Mouse (Mus musculus): ENCODE measurements around the gene Dennd5b. TPM values are rescaled to one million over a fixed set of nuclear protein-coding genes. Genes with fewer than 3 reads are reported as not detected.
A peak's percentile ranks its signal among the peaks of the same experiment; 100 is the strongest.

Dennd5b gene
- polyA plus RNA-seq, 1 experiment = 23.1 TPM

DNA sequence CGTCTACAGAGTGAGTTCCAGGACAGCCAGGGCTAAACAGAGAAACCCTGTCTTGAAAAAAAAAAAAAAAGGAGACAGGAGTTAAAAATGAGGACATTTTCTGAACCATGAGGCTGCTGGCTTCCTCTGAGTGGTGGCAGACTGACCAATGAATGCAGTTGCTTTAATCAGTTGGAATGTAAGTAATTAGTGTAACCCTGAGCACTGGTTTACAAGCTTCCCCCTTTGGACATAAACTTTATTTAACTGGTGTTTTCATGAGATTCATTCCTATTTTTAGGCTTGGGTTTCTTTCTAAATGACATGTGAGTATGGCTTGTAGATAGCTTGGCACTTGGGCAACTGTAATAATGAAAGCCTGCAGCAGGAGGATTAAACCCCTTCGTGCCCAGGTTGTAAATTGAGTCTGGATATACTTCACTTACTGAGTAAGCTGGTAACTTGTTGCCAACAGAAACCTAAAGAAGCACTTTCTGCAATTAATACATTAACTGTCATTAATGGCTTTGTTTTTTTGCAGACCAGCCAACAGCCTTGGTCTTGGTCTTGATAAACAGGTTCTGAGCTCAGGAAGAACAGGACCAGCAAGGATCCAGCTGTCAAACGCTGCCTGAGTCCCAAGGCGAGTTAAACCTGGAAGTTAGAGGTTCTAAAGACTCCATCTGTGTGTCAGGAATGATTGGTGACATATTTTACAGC, 141.8 kb downstream of the Dennd5b start:
- no peak for DNase-seq (ENCODE audit: extremely low spot score in 1 of 2, low spot score in 1 of 2)

DNA sequence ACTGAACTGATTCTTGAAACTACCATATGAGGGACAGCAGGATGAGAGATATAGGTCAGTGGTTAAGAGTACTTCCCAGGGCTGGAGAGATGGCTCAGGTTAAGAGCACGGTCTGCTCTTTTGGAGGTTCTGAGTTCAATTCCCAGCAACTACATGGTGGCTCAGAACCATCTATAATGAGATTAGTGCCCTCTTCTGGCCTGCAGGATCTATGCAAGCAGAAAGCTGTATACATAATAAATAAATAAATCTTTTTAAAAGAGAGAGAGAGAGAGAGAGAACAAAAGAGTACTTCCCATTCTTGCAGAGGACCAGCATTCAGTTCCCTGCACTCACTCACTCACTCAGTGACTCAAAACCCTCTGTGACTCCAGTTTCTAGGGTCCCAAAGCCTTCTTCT, 142.8 kb downstream of the Dennd5b start:
- DNase-seq (ENCODE audit: extremely low spot score in 1 of 2, low spot score in 1 of 2) = no peak

DNA sequence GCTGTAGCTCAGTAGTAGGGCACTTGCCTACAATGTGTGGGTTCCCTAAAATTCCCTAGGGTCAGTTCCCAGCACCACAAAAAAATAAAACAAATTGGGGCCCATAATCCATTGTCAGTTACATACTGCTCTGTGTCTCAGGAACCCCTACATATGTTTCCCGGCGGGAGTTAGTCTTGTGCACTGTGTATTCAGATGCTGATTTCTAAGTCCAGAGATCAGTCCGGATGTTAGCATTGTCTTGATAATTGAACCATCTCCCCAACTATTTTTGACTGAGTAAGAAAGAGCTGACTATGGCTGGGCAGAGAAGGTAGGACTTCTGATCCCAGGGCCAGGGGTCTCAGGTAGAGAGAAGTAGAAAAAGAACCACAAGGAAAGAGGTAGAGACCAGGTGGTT, 144.4 kb downstream of the Dennd5b start:
- no peak for DNase-seq (ENCODE audit: extremely low spot score in 1 of 2, low spot score in 1 of 2)

DNA sequence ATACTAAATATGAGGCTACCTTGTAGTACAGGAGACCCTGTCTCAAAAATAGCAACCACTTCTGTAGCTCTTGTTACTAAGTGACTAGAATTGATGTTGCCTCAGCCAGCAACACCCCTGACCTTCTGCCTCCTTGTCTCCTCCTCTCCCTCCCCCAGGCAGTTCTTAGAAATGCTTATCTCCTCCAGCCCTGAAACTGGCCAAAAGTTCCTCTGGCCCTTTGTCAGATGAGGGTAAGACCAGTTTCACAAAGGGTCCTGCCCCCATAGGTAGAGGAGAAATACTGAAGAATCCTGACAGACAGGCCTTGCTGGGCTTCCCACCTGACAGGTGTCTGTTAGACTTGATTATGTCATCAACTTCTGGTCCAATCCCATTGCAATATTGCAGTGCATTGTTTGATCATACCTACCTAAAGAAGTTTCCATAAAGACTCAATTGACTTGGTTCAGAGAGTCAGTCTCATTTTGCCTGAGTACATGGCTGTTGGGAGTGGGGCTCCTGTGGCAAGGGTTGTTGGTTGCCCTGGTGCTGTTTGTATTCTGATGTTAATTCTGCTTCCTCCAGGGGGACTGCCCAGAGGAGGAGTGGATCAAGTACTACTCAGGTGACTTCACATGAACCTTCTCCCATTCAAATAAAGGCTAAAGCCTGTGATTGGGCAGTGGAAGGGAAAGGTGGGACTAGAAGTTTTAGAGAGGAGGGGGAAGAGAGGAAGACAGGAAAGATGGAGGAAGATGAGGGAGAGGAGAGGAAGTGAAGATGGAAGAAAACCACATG, 145.6 kb downstream of the Dennd5b start:
- DNase-seq (ENCODE audit: extremely low spot score in 1 of 2, low spot score in 1 of 2) = no peak

DNA sequence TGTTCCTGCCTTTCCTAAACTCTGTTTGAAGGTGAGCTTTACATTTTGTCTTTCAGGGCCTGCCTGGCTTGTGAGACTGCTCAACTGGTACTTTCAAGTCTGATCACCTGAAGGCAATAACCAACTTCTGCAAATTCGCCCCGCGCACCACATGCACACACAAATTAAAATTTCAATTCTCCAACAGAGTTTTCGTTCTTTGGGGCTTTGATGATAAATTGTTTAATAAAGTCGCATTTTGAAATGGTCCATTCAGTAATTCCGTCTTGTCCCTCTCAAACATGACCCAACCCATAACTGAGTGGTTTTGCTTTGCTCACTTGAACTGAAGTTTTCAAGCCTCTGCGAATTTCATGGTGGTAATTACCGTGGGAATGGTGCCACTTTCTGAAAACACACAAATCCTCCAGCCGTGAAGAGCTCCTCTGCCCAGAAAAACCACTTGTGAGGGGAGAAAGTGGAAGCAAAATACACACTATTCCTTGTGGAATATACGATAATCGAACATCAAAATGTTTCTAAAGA, 154.5 kb downstream of the Dennd5b start:
- no peak for DNase-seq (ENCODE audit: extremely low spot score in 1 of 2, low spot score in 1 of 2)

DNA sequence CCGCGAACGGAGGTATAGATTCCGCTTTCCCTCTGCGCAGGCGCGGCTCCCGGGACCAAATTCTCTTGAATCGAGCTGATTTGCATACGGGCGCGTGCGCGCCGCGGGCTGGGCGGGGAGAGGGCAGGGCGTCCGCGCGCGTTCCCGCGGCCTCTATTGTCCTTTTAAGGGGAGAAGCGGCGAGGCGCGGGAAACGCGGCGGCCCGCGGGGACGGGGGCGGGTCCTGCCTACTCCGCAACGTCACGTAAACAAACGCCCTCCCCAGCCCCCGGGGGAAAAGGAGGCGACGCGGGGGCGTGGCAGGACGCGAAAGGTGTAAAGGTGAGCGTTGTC, 155.1 kb downstream of the Dennd5b start, which contains the start of gene Sinhcaf:
Gene Sinhcaf, minus strand, starts transcription at position 59 of the 334 bp plus-strand sequence.
- peak; percentile 91 to 97 for DNase-seq (ENCODE audit: extremely low spot score in 1 of 2, low spot score in 1 of 2)

DNA sequence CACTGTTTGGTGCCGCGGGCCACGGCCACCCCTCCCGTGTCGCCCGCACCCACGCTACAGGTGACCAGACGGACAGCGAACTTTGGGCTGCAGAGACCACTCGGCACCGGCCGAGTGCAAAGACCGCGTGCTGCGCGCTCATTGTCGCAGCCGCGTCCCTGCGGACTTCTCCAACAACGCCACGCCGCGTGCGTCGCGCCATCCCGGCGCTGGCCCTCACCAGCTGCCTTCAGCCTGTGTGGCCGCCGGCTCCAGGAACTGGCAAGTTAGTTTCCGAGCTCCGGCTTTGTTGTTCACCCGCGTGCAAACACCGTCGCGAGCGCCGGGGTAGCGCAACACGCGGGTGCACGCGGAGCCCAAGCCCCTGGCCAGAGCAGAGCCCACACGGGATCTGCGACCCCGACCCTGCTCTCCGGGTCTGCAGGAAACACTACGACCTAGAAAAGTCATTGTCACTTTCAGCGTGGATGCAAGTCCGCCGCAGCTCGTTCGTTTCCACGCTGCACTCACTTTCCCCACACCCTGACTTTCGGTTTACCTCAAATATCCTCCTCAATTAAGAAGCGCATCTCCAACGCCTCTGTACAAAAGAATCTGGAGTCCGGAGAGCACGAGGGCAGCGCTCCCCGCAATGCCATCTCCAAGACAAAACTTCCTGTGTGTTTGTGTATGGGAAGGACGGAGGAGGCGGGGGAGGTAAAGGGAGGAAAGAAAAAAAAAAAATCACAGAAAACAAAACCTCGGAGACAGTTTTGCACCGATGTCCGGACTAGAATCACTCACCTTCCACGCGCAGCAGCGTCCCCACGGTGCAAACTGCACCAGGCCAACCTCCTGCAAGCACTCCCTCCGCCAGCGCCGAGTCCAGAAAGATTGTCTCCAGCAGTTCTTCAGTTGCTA, 155.7 kb downstream of the Dennd5b start:
- DNase-seq (ENCODE audit: extremely low spot score in 1 of 2, low spot score in 1 of 2) = peak in 1 of 2 experiments; percentile 6

DNA sequence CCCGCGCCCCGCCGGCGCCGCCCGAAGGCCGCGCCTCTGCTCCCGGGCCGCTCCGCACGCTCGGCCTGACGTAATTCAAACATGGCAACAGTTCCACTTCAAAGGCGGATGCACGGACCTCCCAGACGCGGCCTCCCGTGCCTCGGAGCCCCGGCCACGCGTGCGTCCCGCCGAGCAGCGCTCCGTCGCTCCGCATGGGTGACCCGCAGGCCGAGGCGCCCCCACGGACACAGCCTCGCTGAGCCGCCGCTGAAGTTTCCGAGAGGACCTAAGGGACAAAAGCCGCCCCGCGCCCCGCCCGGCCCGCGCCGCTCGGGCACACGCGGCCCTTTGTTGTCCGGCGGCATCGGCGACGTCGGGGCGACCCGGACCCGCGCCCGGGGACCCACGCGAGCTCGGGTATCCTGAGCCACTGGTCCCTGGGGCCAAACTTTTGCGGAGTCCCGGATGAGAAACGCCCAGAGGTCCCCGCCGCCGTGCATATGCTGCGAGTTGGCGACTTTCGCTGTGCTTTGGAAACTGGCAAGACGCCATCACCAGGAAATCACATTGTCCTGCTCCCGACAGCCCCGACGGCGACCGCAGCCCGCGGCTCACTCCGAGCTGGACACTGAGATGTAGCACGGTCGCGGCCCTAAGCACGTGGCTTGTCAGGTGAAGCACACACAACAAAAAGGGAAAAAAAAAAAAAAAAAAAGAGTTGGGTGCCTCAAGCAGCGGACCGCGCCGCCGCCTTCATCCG, 156.5 kb downstream of the Dennd5b start:
- DNase-seq (ENCODE audit: extremely low spot score in 1 of 2, low spot score in 1 of 2) = peak in 1 of 2 experiments; percentile 10

DNA sequence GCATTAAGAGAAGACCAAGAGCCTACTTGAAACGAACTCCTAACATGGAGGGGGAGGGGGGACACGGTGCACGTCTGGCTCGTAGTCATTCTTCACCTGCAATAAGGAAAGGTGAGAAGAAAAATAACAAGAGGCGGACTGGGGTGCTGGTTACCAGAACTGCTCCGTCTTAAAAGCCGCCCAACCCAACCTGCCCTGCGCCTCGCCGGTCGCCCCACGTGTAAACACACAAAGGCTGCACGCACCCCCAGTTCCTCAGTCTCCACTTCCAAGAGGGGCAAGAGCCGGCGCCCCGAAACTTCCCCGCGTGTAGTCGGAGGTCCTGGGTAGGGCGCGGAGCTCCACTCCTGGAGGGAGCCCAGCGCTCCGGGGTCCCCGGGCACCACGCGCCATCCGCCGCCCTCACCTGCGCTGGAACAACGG, 157.1 kb downstream of the Dennd5b start:
- DNase-seq (ENCODE audit: extremely low spot score in 1 of 2, low spot score in 1 of 2) = no peak

DNA sequence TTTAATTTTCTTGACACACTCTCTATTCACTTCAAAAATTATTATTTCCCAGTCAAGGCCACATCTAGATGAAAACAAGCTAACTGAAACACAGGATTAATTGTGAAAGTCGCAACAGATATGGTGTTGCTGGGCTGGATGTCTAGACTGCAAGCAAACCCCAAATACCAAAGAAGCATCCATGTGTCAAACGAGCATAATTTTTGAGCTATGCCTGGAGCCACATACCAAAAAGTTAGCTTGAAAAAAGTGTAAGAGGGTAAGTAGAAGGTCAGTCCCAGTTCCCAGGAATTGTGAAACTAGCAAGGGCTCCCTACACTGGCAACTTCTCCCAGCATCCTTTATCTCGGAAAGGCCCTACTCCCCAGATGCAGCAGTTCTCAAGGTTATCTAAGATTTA, 157.8 kb downstream of the Dennd5b start:
- no peak for DNase-seq (ENCODE audit: extremely low spot score in 1 of 2, low spot score in 1 of 2)

DNA sequence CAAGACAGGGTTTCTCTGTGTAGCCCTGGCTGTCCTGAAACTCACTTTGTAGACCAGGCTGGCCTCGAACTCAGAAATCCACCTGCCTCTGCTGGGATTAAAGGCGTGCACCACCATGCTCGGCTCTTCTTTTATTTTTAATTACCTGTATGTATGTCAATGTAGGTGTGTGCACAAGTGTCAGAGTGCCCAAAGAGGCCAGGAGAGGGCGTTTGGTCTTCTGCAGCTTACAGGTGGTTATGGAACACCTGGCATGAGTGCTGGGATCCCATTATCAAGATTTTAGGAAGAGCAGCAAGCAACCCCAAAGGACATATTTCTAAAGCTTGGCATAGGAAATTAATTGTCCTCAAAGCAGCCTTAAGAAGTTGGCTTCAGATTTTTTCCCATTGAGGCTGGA, 159.1 kb downstream of the Dennd5b start:
- no peak for DNase-seq (ENCODE audit: extremely low spot score in 1 of 2, low spot score in 1 of 2)

DNA sequence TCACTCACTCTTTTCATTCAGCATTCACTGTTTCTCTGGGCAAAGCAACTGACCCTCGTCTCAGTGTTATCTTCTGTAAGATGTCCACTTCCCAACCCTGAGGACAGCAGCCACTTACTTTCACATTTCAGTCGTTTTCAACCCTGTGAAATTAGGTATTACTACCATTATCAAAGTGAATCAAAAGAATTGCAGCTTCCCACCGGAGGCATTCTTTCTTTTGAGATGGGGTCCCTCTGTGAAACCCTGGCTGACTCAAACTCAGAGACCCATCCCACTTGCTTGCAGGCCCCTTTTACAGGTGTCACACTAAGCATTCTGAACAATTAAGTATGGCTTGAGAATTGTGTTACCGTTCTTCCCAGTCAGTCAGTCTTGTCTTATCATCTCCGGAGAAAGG, 159.6 kb downstream of the Dennd5b start:
- no peak for DNase-seq (ENCODE audit: extremely low spot score in 1 of 2, low spot score in 1 of 2)

DNA sequence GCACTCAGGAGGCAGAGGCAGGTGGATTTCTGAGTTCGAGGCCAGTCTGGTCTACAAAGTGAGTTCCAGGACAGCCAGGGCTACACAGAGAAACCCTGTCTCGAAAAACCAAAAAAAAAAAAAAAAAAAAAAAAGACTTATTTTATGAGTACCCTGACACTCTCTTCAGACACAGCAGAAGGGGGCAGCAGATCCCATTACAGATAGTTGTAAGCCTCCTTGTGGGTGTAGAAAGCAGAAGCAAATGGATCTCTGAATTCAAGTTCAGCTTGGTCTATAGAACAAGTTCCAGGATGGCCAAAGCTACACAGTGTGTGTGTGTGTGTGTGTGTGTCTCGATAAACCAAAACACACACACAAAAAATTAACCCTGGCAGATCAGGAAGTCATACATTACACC, 161.1 kb downstream of the Dennd5b start:
- peak in 1 of 2 experiments; percentile 27 for DNase-seq (ENCODE audit: extremely low spot score in 1 of 2, low spot score in 1 of 2)

Other genes with a start within 250 kb of the Dennd5b start
- 18.4 and 19.4 TPM in 2 replicates for gene Caprin2, start 205.4 kb downstream of the Dennd5b start, polyA plus RNA-seq (2012; rRNA removed)
- gene Sinhcaf, start 155.2 kb downstream of the Dennd5b start, polyA plus RNA-seq (2012; rRNA removed) = 2.3 and 2.7 TPM in 2 replicates
- gene Gm10203, start 28.5 kb upstream of the Dennd5b start, polyA plus RNA-seq (2012; rRNA removed) = not detected in 2 replicates
- gene Etfbkmt, start 38.2 kb upstream of the Dennd5b start, polyA plus RNA-seq (2012; rRNA removed) = 5.6 and 6.2 TPM in 2 replicates
- gene Amn1, start 87.0 kb upstream of the Dennd5b start, polyA plus RNA-seq (2012; rRNA removed) = 26.6 and 32.6 TPM in 2 replicates
- gene Resf1, start 207.7 kb upstream of the Dennd5b start, polyA plus RNA-seq (2012; rRNA removed) = 6.3 and 6.7 TPM in 2 replicates

Measured in frontal cortex, adult 2 months (tissue).